Mouse (Mus musculus) ES-E14 (cell line): ENCODE measurements around the gene Dcaf8. TPM values are rescaled to one million over a fixed set of nuclear protein-coding genes. Genes with fewer than 3 reads are reported as not detected.

Experiments used
- DNase-seq: peaks from one replicate; pipeline ENCODE4 v3.0.0-alpha.2; 2013; ENCODE audit warnings: low read depth, low spot score
- H3K27ac ChIP-seq: 2 replicates; pipeline ENCODE4 v1.5.1; 2012; ENCODE audit warnings: low read depth, mild to moderate bottlenecking, low read length, moderate library complexity, mixed read lengths; ENCODE audit not compliant: poor library complexity, insufficient read depth, severe bottlenecking
- H3K36me3 ChIP-seq: 2 replicates; pipeline ENCODE4 v1.6.1; 2012; ENCODE audit warnings: mild to moderate bottlenecking, low read length, moderate library complexity, mixed read lengths; ENCODE audit not compliant: control insufficient read depth, poor library complexity, insufficient read depth, severe bottlenecking
- H3K4me1 ChIP-seq, 2 experiments: fragments of 150-350 bp in 1 of 2; sonication (generic) in 1 of 2; 2 replicates each; pipeline ENCODE4 v1.6.1; 2012; ENCODE audit warnings: low read length in 2 of 2, mild to moderate bottlenecking in 1 of 2, mixed read lengths in 1 of 2; ENCODE audit not compliant: control insufficient read depth in 2 of 2, insufficient read depth in 2 of 2, poor library complexity in 1 of 2
- H3K4me3 ChIP-seq, 2 experiments: fragments of 150-350 bp in 1 of 2; sonication (generic) in 1 of 2; 2 replicates each; pipeline ENCODE4 v1.5.1; 2012; ENCODE audit warnings: low read length in 2 of 2, low read depth in 1 of 2, mild to moderate bottlenecking in 1 of 2, mixed read lengths in 1 of 2; ENCODE audit not compliant: insufficient read depth in 1 of 2, poor library complexity in 1 of 2, severe bottlenecking in 1 of 2
- H3K9ac ChIP-seq: 2 replicates; pipeline ENCODE4 v1.6.1; 2012; ENCODE audit warnings: low read depth, mild to moderate bottlenecking, low read length, mixed read lengths; ENCODE audit not compliant: poor library complexity, insufficient read depth, severe bottlenecking
- H3K9me3 ChIP-seq: fragments of 150-350 bp; sonication (generic); 2 replicates; pipeline ENCODE4 v1.6.1; 2012; ENCODE audit warnings: low read depth, mild to moderate bottlenecking, low read length; ENCODE audit not compliant: control insufficient read depth, insufficient read depth
- CHD2 ChIP-seq: IDR thresholded peaks from 2 replicates; pipeline ENCODE4 v1.6.1; 2014; ENCODE audit warnings: mild to moderate bottlenecking, low read depth, low read length, inconsistent platforms
- HCFC1 ChIP-seq: IDR thresholded peaks from 2 replicates; pipeline ENCODE4 v1.6.1; 2012; ENCODE audit warnings: low read length, inconsistent platforms, borderline replicate concordance; ENCODE audit not compliant: insufficient read depth
- MAFK ChIP-seq: IDR thresholded peaks from 2 replicates; pipeline ENCODE4 v1.6.1; 2014; ENCODE audit warnings: mild to moderate bottlenecking, low read depth, low read length, inconsistent platforms; ENCODE audit not compliant: insufficient read depth
- ZC3H11A ChIP-seq: IDR thresholded peaks from 2 replicates; pipeline ENCODE4 v1.6.1; 2012; ENCODE audit warnings: low read depth, mild to moderate bottlenecking, inconsistent platforms, low read length, borderline replicate concordance
- ZNF384 ChIP-seq: IDR thresholded peaks from 2 replicates; pipeline ENCODE4 v1.6.1; 2012; ENCODE audit warnings: low read depth, low read length, inconsistent platforms
- in situ Hi-C, 2 experiments: fragments of 600-800 bp; cut with MboI; formaldehyde crosslinking; loops; one replicate each; pipeline ENCODE4 v1.15.1; 2025; ENCODE audit warnings: low sequenced_read_pairs in 2 of 2, inconsistent platforms in 1 of 2; ENCODE audit not compliant: unreplicated experiment in 2 of 2
- total RNA-seq: library from RNA; depleted of rRNA; stranded (reverse); fragments of 300-350 nt; gene quantifications from 2 replicates; pipeline ENCODE4 v1.2.3, GENCODE M21; 2012

Dcaf8 gene
- total RNA-seq, 1 experiment: 58.0 TPM

- Histone ChIP-seq H3K4me1 (peaks cover 3 to 4% of the 10 kb centered on the region in 2 experiments; a peak in 2 of 4 replicates), H3K9ac (no peak overlapping the region), H3K4me3 (no peak overlapping the region), H3K9me3 (no peaks in the 10 kb centered on the region), H3K36me3 (peaks cover 38% of the 10 kb centered on the region), H3K27ac (no peak overlapping the region)
- no peak for TF ChIP-seq MAFK
- no peak for TF ChIP-seq HCFC1
- TF ChIP-seq ZNF384: no peak
- no peak for TF ChIP-seq CHD2
- TF ChIP-seq ZC3H11A: no peak
- DNase-seq: no peak
- in situ Hi-C loops: no loop called here
These were observed 18.8 kb upstream of the Dcaf8 start for GRCm38 (mm10) chr1:172129108-172129507.

GRCm38 (mm10) chr1:172129780-172130179 is 18.1 kb upstream of the Dcaf8 start:
- Histone ChIP-seq H3K4me1 (peaks cover 3 to 4% of the 10 kb centered on the region in 2 experiments; a peak in 2 of 4 replicates), H3K27ac (no peak overlapping the region), H3K9me3 (no peaks in the 10 kb centered on the region), H3K4me3 (no peak overlapping the region), H3K36me3 (peaks cover 45% of the 10 kb centered on the region), H3K9ac (no peak overlapping the region)
- DNase-seq: no peak
- TF ChIP-seq CHD2: no peak
- no peak for TF ChIP-seq MAFK
- in situ Hi-C loops: no loop called here

GRCm38 (mm10) chr1:172132319-172132718 is 15.6 kb upstream of the Dcaf8 start:
- H3K4me3 ChIP-seq: no peak overlapping the region
- peaks cover 48% of the 10 kb centered on the region for H3K36me3 ChIP-seq
- no peak overlapping the region for H3K27ac ChIP-seq
- H3K9ac ChIP-seq: no peak overlapping the region
- DNase-seq: no peak
- H3K9me3 ChIP-seq: no peaks in the 10 kb centered on the region
- no peak for TF ChIP-seq HCFC1
- no peak for TF ChIP-seq ZNF384
- TF ChIP-seq ZC3H11A: no peak
- no peak for TF ChIP-seq MAFK
- TF ChIP-seq CHD2: no peak
- H3K4me1 ChIP-seq: peaks cover 0 to 3% of the 10 kb centered on the region in 2 experiments; a peak in 1 of 4 replicates
- in situ Hi-C loops: no loop called here

- TF ChIP-seq CHD2: no peak
- TF ChIP-seq MAFK: no peak
- TF ChIP-seq ZC3H11A: no peak
- TF ChIP-seq ZNF384: no peak
- TF ChIP-seq HCFC1: no peak
- H3K36me3 ChIP-seq: peaks cover 46% of the 10 kb centered on the region
- no peak overlapping the region for H3K27ac ChIP-seq
- in situ Hi-C loops: no loop called here
- H3K4me3 ChIP-seq: no peak overlapping the region
- no peaks in the 10 kb centered on the region for H3K9me3 ChIP-seq
- H3K4me1 ChIP-seq: peaks cover 0 to 2% of the 10 kb centered on the region in 2 experiments; a peak in 1 of 4 replicates
- no peak overlapping the region for H3K9ac ChIP-seq
- DNase-seq: no peak
These were observed 14.3 kb upstream of the Dcaf8 start for GRCm38 (mm10) chr1:172133535-172133934.

- H3K4me1 ChIP-seq: no peaks in the 10 kb centered on the region; a peak in 1 of 4 replicates
- no peak overlapping the region for H3K27ac ChIP-seq
- in situ Hi-C loops: no loop called here
- peaks cover 44% of the 10 kb centered on the region for H3K36me3 ChIP-seq
- no peak overlapping the region for H3K9ac ChIP-seq
- TF ChIP-seq CHD2: no peak
- no peak for TF ChIP-seq ZNF384
- no peak overlapping the region for H3K4me3 ChIP-seq
- no peaks in the 10 kb centered on the region for H3K9me3 ChIP-seq
- DNase-seq: no peak
These were observed 13.8 kb upstream of the Dcaf8 start for GRCm38 (mm10) chr1:172134072-172134471.
